Mouse (Mus musculus) stomach, postnatal 0 days (tissue): ENCODE results near the gene Rbms3. TPM values are rescaled to one million over a fixed set of nuclear protein-coding genes. Genes with fewer than 3 reads are reported as not detected.
A peak's percentile ranks its signal among the peaks of the same experiment; 100 is the strongest.

Experiments used
- ATAC-seq: fragments of 200-750 bp; cut with Nextera tagmentation; 2 replicates; pipeline ENCODE4 v1.8.0; 2017; ENCODE audit not compliant: low FRiP score, low TSS enrichment
- DNase-seq: peaks from one replicate; pipeline ENCODE4 v3.0.0-alpha.2; 2016; ENCODE audit warnings: low spot score
- H3K27ac ChIP-seq: fragments of 300-500 bp; sonication (generic); replicated peaks from 2 replicates; pipeline ENCODE4 v1.5.1; 2014; ENCODE audit warnings: mild to moderate bottlenecking, control low read depth
- H3K27me3 ChIP-seq: fragments of 300-500 bp; sonication (generic); 2 replicates; pipeline ENCODE4 v1.6.1; 2014; ENCODE audit warnings: low read length; ENCODE audit not compliant: control insufficient read depth, insufficient read depth
- H3K36me3 ChIP-seq: fragments of 300-500 bp; sonication (generic); 2 replicates; pipeline ENCODE4 v1.6.1; 2014; ENCODE audit warnings: low read length, mixed read lengths; ENCODE audit not compliant: control insufficient read depth, insufficient read depth
- H3K4me1 ChIP-seq: fragments of 300-500 bp; sonication (generic); replicated peaks from 2 replicates; pipeline ENCODE4 v1.6.1; 2014; ENCODE audit warnings: antibody characterized with exemption; ENCODE audit not compliant: control insufficient read depth, insufficient read depth
- H3K4me2 ChIP-seq: fragments of 300-500 bp; sonication (generic); replicated peaks from 2 replicates; pipeline ENCODE4 v1.6.1; 2014; ENCODE audit warnings: low read depth, mild to moderate bottlenecking, control low read depth, moderate library complexity
- H3K4me3 ChIP-seq: fragments of 300-500 bp; sonication (generic); 2 replicates; pipeline ENCODE4 v1.5.1; 2014; ENCODE audit warnings: low read depth, low read length, control low read depth
- H3K9ac ChIP-seq: fragments of 300-500 bp; sonication (generic); 2 replicates; pipeline ENCODE4 v1.6.1; 2014; ENCODE audit warnings: mild to moderate bottlenecking, low read length, control low read depth, mixed read lengths
- H3K9me3 ChIP-seq: fragments of 300-500 bp; sonication (generic); 2 replicates; pipeline ENCODE4 v1.6.1; 2016; ENCODE audit warnings: low read length; ENCODE audit not compliant: control insufficient read depth
- CTCF ChIP-seq: IDR thresholded peaks from 2 replicates; pipeline ENCODE4 v1.5.1; 2016; ENCODE audit warnings: antibody characterized with exemption, low read depth, mild to moderate bottlenecking, moderate library complexity
- EP300 ChIP-seq: optimal IDR thresholded peaks from 2 replicates; pipeline ENCODE3; 2016; ENCODE audit warnings: antibody characterized with exemption
- WGBS: fragments of 180-500 bp; shearing (Covaris S2); extraction: QIAGEN DNeasy Blood & Tissue Kit; methylation state at CpG from one replicate; pipeline ENCODE4 v1.1.7; 2014; 5-methylcytosine and 5-hydroxymethylcytosine counted together
- polyA plus RNA-seq: library from polyadenylated mRNA; unstranded; fragments of >200 nt; fragmentation: Nextera tagmentation; extraction: Ambion mirVana; gene quantifications from 2 replicates; pipeline ENCODE4 v1.2.1, GENCODE M21; 2015

Rbms3 gene
- polyA plus RNA-seq, 1 experiment from 2014 or later: 20.9 TPM

GRCm38 (mm10) chr9:117178366-117178765 lies 451.3 kb downstream of the Rbms3 start:
- Histone ChIP-seq H3K27ac (no peak overlapping the region), H3K36me3 (peaks cover 2% of the 10 kb centered on the region; the same call in 1 of the 2 replicates), H3K4me2 (no peak overlapping the region), H3K4me3 (no peak overlapping the region), H3K9me3 (no peaks in the 10 kb centered on the region), H3K4me1 (no peaks in the 10 kb centered on the region; the same call in 1 of the 2 replicates), H3K27me3 (no peaks in the 10 kb centered on the region), H3K9ac (no peak overlapping the region)
- 80% methylated on average over 4 of the region's 4 CpGs for WGBS
- DNase-seq (no peak), ATAC-seq (no peak)
- TF ChIP-seq EP300 (no peak), CTCF (no peak)

- TF ChIP-seq CTCF (no peak), EP300 (no peak)
- H3K36me3 ChIP-seq: no peaks in the 10 kb centered on the region
- no peaks in the 10 kb centered on the region for H3K4me1 ChIP-seq
- H3K9me3 ChIP-seq: no peaks in the 10 kb centered on the region
- no peak overlapping the region for H3K9ac ChIP-seq
- DNase-seq (no peak), ATAC-seq (no peak)
- H3K4me2 ChIP-seq: no peak overlapping the region
- H3K27ac ChIP-seq: no peak overlapping the region
- WGBS: 74% methylated on average over 7 of the region's 7 CpGs
- H3K27me3 ChIP-seq: no peaks in the 10 kb centered on the region
- H3K4me3 ChIP-seq: no peak overlapping the region
Measured at GRCm38 (mm10) chr9:117172526-117172925, 457.2 kb downstream of the Rbms3 start.

GRCm38 (mm10) chr9:117169196-117169595 lies 460.5 kb downstream of the Rbms3 start:
- ATAC-seq (no peak), DNase-seq (no peak)
- H3K36me3 ChIP-seq: no peaks in the 10 kb centered on the region
- no peaks in the 10 kb centered on the region for H3K27me3 ChIP-seq
- no peak for TF ChIP-seq EP300
- TF ChIP-seq CTCF: no peak
- no peaks in the 10 kb centered on the region for H3K4me1 ChIP-seq
- H3K27ac ChIP-seq: no peak overlapping the region
- 88% methylated on average over 5 of the region's 5 CpGs for WGBS
- H3K9me3 ChIP-seq: no peaks in the 10 kb centered on the region
- H3K9ac ChIP-seq: no peak overlapping the region
- no peak overlapping the region for H3K4me3 ChIP-seq
- H3K4me2 ChIP-seq: no peak overlapping the region

- WGBS: 31% methylated on average over 6 of the region's 6 CpGs
- H3K27ac ChIP-seq: no peak overlapping the region
- H3K9me3 ChIP-seq: no peaks in the 10 kb centered on the region
- H3K27me3 ChIP-seq: no peaks in the 10 kb centered on the region
- H3K36me3 ChIP-seq: no peaks in the 10 kb centered on the region
- no peak overlapping the region; the same call in 1 of the 2 replicates for H3K4me2 ChIP-seq
- H3K4me3 ChIP-seq: no peak overlapping the region
- H3K4me1 ChIP-seq: no peaks in the 10 kb centered on the region
- DNase-seq (peak; percentile 24), ATAC-seq (peak; percentile 56; the same call in 1 of the 2 replicates)
- no peak overlapping the region for H3K9ac ChIP-seq
- no peak for TF ChIP-seq CTCF
- TF ChIP-seq EP300: no peak
Measured at GRCm38 (mm10) chr9:117163143-117163542, 466.6 kb downstream of the Rbms3 start.

GRCm38 (mm10) chr9:117161150-117161549 lies 468.6 kb downstream of the Rbms3 start:
- H3K4me3 ChIP-seq: no peak overlapping the region
- no peaks in the 10 kb centered on the region for H3K9me3 ChIP-seq
- ATAC-seq: no peak
- no peak overlapping the region for H3K27ac ChIP-seq
- no peaks in the 10 kb centered on the region for H3K27me3 ChIP-seq
- no peaks in the 10 kb centered on the region for H3K36me3 ChIP-seq
- H3K9ac ChIP-seq: no peak overlapping the region
- 34% methylated on average over 6 of the region's 6 CpGs for WGBS
- H3K4me1 ChIP-seq: no peaks in the 10 kb centered on the region
- no peak for TF ChIP-seq EP300
- TF ChIP-seq CTCF: no peak
- DNase-seq: no peak
- no peak overlapping the region for H3K4me2 ChIP-seq

- 0 out of 2 replicates have a peak, but pooled peaks have one; percentile 24 for ATAC-seq
- WGBS: 62% methylated on average over 9 of the region's 9 CpGs
- no peaks in the 10 kb centered on the region; the same call in 1 of the 2 replicates for H3K4me1 ChIP-seq
Measured at GRCm38 (mm10) chr9:117156330-117156905, 473.3 kb downstream of the Rbms3 start.

More at GRCm38 (mm10) chr9:117156330-117156905, 473.3 kb downstream of the Rbms3 start:
- Histone ChIP-seq H3K36me3 (no peaks in the 10 kb centered on the region), H3K4me2 (no peak overlapping the region), H3K27ac (no peak overlapping the region), H3K9me3 (no peaks in the 10 kb centered on the region), H3K9ac (no peak overlapping the region), H3K27me3 (no peaks in the 10 kb centered on the region), H3K4me3 (no peak overlapping the region)
- TF ChIP-seq EP300 (no peak), CTCF (no peak)
- no peak for DNase-seq
